Mouse (Mus musculus) ES-E14 (cell line): ENCODE results near the gene Il6ra. TPM values are rescaled to one million over a fixed set of nuclear protein-coding genes. Genes with fewer than 3 reads are reported as not detected.

Source experiments
- DNase-seq: peaks from one replicate; pipeline ENCODE4 v3.0.0-alpha.2; 2013; ENCODE audit warnings: low read depth, low spot score
- H3K27ac ChIP-seq: 2 replicates; pipeline ENCODE4 v1.5.1; 2012; ENCODE audit warnings: low read depth, mild to moderate bottlenecking, low read length, moderate library complexity, mixed read lengths; ENCODE audit not compliant: poor library complexity, insufficient read depth, severe bottlenecking
- H3K36me3 ChIP-seq: 2 replicates; pipeline ENCODE4 v1.6.1; 2012; ENCODE audit warnings: mild to moderate bottlenecking, low read length, moderate library complexity, mixed read lengths; ENCODE audit not compliant: control insufficient read depth, poor library complexity, insufficient read depth, severe bottlenecking
- H3K4me1 ChIP-seq, 2 experiments: fragments of 150-350 bp in 1 of 2; sonication (generic) in 1 of 2; 2 replicates each; pipeline ENCODE4 v1.6.1; 2012; ENCODE audit warnings: low read length in 2 of 2, mild to moderate bottlenecking in 1 of 2, mixed read lengths in 1 of 2; ENCODE audit not compliant: control insufficient read depth in 2 of 2, insufficient read depth in 2 of 2, poor library complexity in 1 of 2
- H3K4me3 ChIP-seq, 2 experiments: fragments of 150-350 bp in 1 of 2; sonication (generic) in 1 of 2; 2 replicates each; pipeline ENCODE4 v1.5.1; 2012; ENCODE audit warnings: low read length in 2 of 2, low read depth in 1 of 2, mild to moderate bottlenecking in 1 of 2, mixed read lengths in 1 of 2; ENCODE audit not compliant: insufficient read depth in 1 of 2, poor library complexity in 1 of 2, severe bottlenecking in 1 of 2
- H3K9ac ChIP-seq: 2 replicates; pipeline ENCODE4 v1.6.1; 2012; ENCODE audit warnings: low read depth, mild to moderate bottlenecking, low read length, mixed read lengths; ENCODE audit not compliant: poor library complexity, insufficient read depth, severe bottlenecking
- H3K9me3 ChIP-seq: fragments of 150-350 bp; sonication (generic); 2 replicates; pipeline ENCODE4 v1.6.1; 2012; ENCODE audit warnings: low read depth, mild to moderate bottlenecking, low read length; ENCODE audit not compliant: control insufficient read depth, insufficient read depth
- CHD2 ChIP-seq: IDR thresholded peaks from 2 replicates; pipeline ENCODE4 v1.6.1; 2014; ENCODE audit warnings: mild to moderate bottlenecking, low read depth, low read length, inconsistent platforms
- HCFC1 ChIP-seq: IDR thresholded peaks from 2 replicates; pipeline ENCODE4 v1.6.1; 2012; ENCODE audit warnings: low read length, inconsistent platforms, borderline replicate concordance; ENCODE audit not compliant: insufficient read depth
- MAFK ChIP-seq: IDR thresholded peaks from 2 replicates; pipeline ENCODE4 v1.6.1; 2014; ENCODE audit warnings: mild to moderate bottlenecking, low read depth, low read length, inconsistent platforms; ENCODE audit not compliant: insufficient read depth
- ZC3H11A ChIP-seq: IDR thresholded peaks from 2 replicates; pipeline ENCODE4 v1.6.1; 2012; ENCODE audit warnings: low read depth, mild to moderate bottlenecking, inconsistent platforms, low read length, borderline replicate concordance
- ZNF384 ChIP-seq: IDR thresholded peaks from 2 replicates; pipeline ENCODE4 v1.6.1; 2012; ENCODE audit warnings: low read depth, low read length, inconsistent platforms
- in situ Hi-C, 2 experiments: fragments of 600-800 bp; cut with MboI; formaldehyde crosslinking; loops; one replicate each; pipeline ENCODE4 v1.15.1; 2025; ENCODE audit warnings: low sequenced_read_pairs in 2 of 2, inconsistent platforms in 1 of 2; ENCODE audit not compliant: unreplicated experiment in 2 of 2
- total RNA-seq: library from RNA; depleted of rRNA; stranded (reverse); fragments of 300-350 nt; gene quantifications from 2 replicates; pipeline ENCODE4 v1.2.3, GENCODE M21; 2012

Gene Il6ra
- total RNA-seq, 1 experiment, result 1.0 TPM

GRCm38 (mm10) chr3:89932925-89933324 is 19.9 kb upstream of the Il6ra start:
- Histone ChIP-seq H3K27ac (no peak overlapping the region), H3K4me1 (no peaks in the 10 kb centered on the region), H3K4me3 (no peak overlapping the region), H3K36me3 (no peaks in the 10 kb centered on the region), H3K9ac (no peak overlapping the region), H3K9me3 (no peaks in the 10 kb centered on the region)
- TF ChIP-seq ZNF384 (no peak), CHD2 (no peak), ZC3H11A (no peak), HCFC1 (no peak), MAFK (no peak)
- in situ Hi-C loops, result no loop called here
- no peak for DNase-seq

- H3K9me3 ChIP-seq, result no peaks in the 10 kb centered on the region
- H3K27ac ChIP-seq, result no peak overlapping the region
- no peak for TF ChIP-seq ZNF384
- no peak for TF ChIP-seq ZC3H11A
- no peak for TF ChIP-seq CHD2
- TF ChIP-seq MAFK, result no peak
- TF ChIP-seq HCFC1, result no peak
- H3K4me1 ChIP-seq, result no peaks in the 10 kb centered on the region
- in situ Hi-C loops, result no loop called here
- no peak overlapping the region for H3K4me3 ChIP-seq
- H3K36me3 ChIP-seq, result no peaks in the 10 kb centered on the region
- no peak overlapping the region for H3K9ac ChIP-seq
- DNase-seq, result no peak
Observed at GRCm38 (mm10) chr3:89928956-89929355, 16.0 kb upstream of the Il6ra start.

GRCm38 (mm10) chr3:89926440-89926839 is 13.4 kb upstream of the Il6ra start:
- no peak overlapping the region for H3K4me3 ChIP-seq
- H3K9ac ChIP-seq, result no peak overlapping the region
- H3K9me3 ChIP-seq, result no peaks in the 10 kb centered on the region
- H3K27ac ChIP-seq, result no peak overlapping the region
- in situ Hi-C loops, result no loop called here
- TF ChIP-seq HCFC1, result no peak
- TF ChIP-seq CHD2, result no peak
- TF ChIP-seq ZNF384, result no peak
- no peak for TF ChIP-seq MAFK
- TF ChIP-seq ZC3H11A, result no peak
- no peak for DNase-seq
- H3K36me3 ChIP-seq, result no peaks in the 10 kb centered on the region
- H3K4me1 ChIP-seq, result no peaks in the 10 kb centered on the region

GRCm38 (mm10) chr3:89920711-89921110 is 7.7 kb upstream of the Il6ra start:
- Histone ChIP-seq H3K36me3 (no peaks in the 10 kb centered on the region; the same call in 1 of the 2 replicates), H3K4me1 (no peaks in the 10 kb centered on the region), H3K9me3 (no peaks in the 10 kb centered on the region), H3K27ac (no peak overlapping the region), H3K4me3 (no peak overlapping the region), H3K9ac (no peak overlapping the region)
- in situ Hi-C loops, result no loop called here
- TF ChIP-seq HCFC1, result no peak
- no peak for TF ChIP-seq ZNF384
- no peak for TF ChIP-seq ZC3H11A
- no peak for TF ChIP-seq MAFK
- TF ChIP-seq CHD2, result no peak
- no peak for DNase-seq

- TF ChIP-seq CHD2, result no peak
- no peak for TF ChIP-seq ZC3H11A
- no peak for TF ChIP-seq HCFC1
- TF ChIP-seq MAFK, result no peak
- TF ChIP-seq ZNF384, result no peak
- Histone ChIP-seq H3K4me3 (no peak overlapping the region), H3K36me3 (no peaks in the 10 kb centered on the region; the same call in 1 of the 2 replicates), H3K4me1 (0 out of 4 replicates have a peak, but pooled peaks cover 0 to under 1% of the 10 kb centered on the region in 2 experiments), H3K27ac (no peak overlapping the region), H3K9ac (no peak overlapping the region), H3K9me3 (no peaks in the 10 kb centered on the region)
- no peak for DNase-seq
- in situ Hi-C loops, result no loop called here
Observed at GRCm38 (mm10) chr3:89917408-89917807, 4.4 kb upstream of the Il6ra start.
